Mouse (Mus musculus): ENCODE measurements around the gene Gm11563.
"Not testable (repeated sequence)": the region's sequence is repeated elsewhere in the genome, so short reads cannot be mapped to it uniquely, and the experiment has no call there.

Gm11563 gene

DNA sequence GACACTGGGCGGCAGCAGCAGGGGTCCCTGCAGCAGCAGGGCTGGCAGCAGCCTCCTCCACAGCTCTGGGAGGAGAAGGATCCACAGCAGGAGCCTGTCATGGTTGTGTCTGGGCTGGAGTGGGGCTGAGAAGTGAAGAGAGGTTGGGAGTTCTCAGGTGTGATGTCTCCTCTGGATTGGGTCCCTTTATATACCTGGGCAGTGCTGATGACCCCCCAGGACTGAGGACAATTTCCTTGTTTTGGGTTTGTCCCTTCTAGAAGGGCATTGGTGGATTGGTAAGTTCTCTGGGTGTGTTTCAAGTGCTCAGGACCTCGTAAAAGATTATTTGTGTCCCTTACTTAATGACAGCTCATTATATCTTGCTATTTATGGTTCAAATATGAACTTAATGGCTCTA is 48.7 kb downstream of the Gm11563 start, which contains the start of gene Gm11937:
Gene Gm11937, minus strand, starts transcription at position 101 of the 400 bp plus-strand sequence.
- POLR2A ChIA-PET, CTCF ChIA-PET: not testable (repeated sequence)

DNA sequence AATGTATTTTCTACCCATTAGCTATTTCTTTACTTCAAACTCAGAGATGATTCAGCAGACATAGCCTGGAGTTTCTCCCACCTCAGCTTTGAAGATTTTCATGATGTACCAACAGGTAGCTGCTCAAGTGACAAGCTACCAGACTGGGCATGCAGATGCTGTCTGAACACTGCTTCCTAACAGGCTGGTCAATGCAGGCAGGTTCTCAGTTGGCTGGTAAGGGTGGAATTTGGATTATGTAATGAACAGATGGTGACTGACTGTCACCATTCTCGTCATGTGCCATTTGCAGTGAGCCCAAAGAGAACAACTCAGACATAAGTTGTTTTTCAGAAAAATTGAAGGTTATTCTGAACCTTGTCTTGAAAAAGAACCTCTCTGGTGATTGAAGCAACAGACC is 49.6 kb downstream of the Gm11563 start:
- POLR2A ChIA-PET: no interaction called here
- CTCF ChIA-PET: no interaction called here

All from embryonic stem cell, embryonic (primary cell).